Mouse (Mus musculus) olfactory bulb, adult 2 months (tissue): ENCODE data around the gene Atp6ap1.

Experiments used
- CTCF ChIP-seq: fragments of 200-500 bp; IDR thresholded peaks from 2 replicates; pipeline ENCODE4 v1.5.1; 2012; ENCODE audit warnings: low read depth, mild to moderate bottlenecking, low read length, moderate library complexity; ENCODE audit not compliant: insufficient read depth
- POLR2A ChIP-seq: fragments of 200-500 bp; IDR thresholded peaks from 2 replicates; pipeline ENCODE4 v1.6.1; 2012; ENCODE audit warnings: mild to moderate bottlenecking, low read depth, low read length, moderate library complexity; ENCODE audit not compliant: insufficient read depth

DNA sequence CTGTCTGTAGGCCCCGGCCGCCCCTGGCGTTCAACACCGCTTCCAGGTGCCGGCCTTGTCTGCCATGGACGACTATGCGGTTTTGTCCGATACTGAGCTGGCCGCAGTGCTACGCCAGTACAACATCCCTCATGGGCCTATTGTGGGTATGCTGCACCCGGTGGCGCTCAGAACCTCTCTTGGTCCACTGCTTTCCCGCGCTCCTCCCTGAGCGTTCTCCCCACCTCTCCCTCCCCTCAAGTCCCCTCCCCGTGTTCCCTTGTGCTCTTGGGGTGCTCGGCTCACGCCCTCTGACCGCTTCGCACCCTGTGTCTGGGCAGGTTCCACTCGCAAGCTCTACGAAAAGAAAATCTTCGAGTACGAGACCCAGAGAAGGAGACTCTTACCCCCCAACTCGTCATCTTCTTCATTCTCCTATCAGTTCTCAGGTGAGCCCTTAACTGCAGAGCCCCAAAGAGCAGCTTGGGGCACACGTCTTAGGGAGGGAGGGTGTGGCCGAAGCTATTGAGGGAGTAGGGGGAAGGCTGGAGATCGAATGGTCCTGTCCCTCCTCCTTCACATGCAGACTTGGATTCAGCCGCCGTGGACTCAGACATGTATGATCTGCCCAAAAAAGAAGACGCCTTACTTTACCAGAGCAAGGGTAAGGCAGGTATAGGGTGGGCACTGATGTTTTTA lies 41.9 kb upstream of the Atp6ap1 start:
- TF ChIP-seq CTCF (no peak), POLR2A (no peak)
